Mouse (Mus musculus): ENCODE measurements around the gene Plxdc1. TPM values are rescaled to one million over a fixed set of nuclear protein-coding genes. Genes with fewer than 3 reads are reported as not detected.

Plxdc1 gene
- total RNA-seq, 2 experiments from 2014 or later: 2.1 to 2.4 TPM

DNA sequence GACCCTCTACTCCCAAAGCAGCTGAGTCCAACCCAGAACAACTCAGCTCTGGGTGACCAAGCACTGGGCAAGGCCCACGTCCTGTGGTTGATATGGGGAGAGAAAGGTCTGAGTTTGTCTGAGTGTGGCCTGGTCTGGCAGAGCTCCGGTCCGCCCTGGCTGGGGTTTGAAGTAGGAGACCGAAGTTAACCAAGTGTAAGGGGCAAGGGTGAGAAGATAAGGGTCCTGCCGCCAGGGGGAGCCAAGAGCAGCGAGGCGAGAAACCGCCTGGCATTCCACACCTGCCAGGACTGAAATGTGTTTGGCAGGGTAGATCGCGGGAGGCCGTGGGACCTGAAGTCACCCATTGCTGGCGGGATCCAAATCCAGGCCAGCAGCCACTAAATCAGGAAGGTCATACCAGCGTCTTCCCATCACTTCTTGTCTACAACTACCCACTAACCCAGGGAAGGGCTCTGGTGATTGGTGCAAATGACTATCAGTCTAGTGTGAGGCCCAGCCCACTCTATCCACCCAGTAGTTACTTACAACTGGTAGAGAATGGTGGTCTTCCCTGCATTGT is 8.4 kb upstream of the Plxdc1 start:
- intact Hi-C loops (cut with DNase I): no loop called here
- peak; percentile 72 for DNase-seq

DNA sequence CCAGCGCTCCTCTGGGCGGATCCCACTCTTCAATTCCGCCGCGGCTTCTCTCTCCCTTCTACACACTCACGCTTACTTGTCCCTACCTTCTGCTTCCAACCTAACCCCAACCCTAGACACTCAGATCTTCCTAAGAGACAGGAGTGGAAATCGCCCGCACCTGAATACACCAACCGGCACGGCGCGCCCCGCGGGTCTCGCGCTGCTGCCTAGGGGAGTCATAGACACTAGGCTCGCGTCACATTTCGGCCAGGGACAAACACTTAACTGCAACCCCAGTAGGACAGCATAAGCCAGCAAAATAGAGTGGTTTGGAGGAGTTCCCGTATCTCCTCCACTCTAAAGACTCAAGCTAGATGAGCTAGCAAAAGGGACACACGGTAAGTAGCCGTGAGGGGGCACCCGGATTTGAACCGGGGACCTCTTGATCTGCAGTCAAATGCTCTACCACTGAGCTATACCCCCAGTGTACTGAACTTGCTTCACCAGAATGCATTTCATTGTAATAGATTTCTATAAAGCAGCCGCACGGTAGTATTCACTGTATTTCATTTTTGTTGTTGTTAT is 2.4 kb upstream of the Plxdc1 start:
- DNase-seq: peak; percentile 87
- intact Hi-C loops (cut with DNase I): loop anchor here (5.0 kb wide), 3 partner anchors 86 to 206 kb away; partner anchors contain the start of genes Lasp1 and Rpl23

DNA sequence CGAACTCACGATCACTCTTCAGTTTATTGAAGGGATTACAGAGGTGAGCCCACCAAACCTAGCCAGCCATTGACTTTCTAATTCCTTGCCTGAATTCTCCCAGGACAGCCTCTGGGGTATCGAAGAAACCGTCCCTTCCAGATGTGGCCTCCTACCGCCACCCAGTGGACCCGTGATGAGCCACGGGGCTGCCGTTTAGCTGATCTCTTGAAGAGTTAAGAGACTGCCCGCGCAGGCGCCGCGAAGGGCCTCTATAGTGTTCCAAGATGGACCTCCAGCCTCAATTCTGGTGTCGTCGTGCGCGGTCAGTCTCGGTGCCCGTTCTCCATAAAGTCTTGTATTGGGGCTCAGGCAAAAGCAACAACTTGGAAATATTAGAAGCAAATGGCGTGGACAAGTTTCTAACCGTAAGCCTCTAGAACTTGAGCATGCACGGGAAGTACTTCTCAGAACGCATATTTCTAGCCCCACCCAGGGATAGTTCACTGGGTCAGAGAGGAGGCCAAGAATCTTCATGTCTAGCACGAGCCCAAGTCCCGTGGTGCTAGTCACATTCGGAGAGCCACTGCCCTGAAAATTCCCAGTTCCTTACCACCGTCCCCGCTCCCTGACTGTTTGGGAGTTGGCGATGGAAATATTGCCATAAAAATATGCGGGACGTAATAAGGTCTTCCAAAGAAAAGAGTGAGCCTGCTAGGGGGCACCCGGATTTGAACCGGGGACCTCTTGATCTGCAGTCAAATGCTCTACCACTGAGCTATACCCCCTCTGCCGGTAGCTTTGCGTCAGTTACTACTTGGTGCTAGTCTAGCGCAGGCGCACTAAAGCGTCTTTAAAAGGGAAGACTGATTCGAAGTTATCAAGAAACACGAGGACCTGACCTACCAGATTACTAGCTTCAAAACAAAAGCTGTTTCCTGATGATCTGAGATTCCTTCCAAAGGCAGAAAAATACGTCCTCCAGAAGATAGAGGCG is 1.6 kb upstream of the Plxdc1 start:
- intact Hi-C loops (cut with DNase I): loop anchor here (5.0 kb wide), 3 partner anchors 86 to 206 kb away; partner anchors contain the start of genes Lasp1 and Rpl23
- peak; percentile 90 for DNase-seq

DNA sequence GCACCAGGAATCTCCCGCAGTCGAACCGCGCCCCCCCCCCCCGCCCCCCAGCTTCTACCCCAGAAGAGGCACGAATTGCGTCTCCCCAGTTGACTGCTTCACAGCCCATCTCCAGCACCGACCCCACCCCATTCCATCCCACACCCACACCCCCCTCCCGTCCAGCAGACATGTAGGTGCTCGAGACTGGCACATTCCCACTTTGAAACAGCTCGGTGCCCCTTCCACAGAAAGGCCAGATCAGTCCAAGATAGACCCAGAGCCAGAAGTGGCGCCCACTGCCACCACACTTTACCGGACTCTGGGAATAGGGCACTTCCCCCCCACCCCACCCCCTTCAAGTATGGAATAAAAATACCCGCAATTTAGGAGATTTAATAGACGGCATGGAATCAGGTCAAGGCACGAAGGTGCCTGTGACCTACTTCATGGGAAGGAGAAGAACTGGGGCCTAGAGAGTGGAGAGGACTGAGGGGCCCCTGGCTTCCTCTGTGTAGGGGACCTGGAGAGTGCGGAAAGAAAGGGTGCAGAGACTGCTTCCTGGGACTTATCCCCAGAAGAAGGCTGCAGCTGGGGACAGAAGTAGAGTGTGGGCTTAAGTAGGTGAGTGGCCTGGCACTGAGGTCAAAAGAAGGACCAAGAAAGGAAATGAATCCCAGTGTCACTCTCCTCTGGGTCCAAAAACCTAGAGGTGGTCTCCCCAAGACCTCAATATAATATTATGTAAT is 658 bp upstream of the Plxdc1 start:
- no peak for DNase-seq
- intact Hi-C loops (cut with DNase I): loop anchor here (5.0 kb wide), 3 partner anchors 85 to 205 kb away; partner anchors contain the start of genes Lasp1 and Rpl23

DNA sequence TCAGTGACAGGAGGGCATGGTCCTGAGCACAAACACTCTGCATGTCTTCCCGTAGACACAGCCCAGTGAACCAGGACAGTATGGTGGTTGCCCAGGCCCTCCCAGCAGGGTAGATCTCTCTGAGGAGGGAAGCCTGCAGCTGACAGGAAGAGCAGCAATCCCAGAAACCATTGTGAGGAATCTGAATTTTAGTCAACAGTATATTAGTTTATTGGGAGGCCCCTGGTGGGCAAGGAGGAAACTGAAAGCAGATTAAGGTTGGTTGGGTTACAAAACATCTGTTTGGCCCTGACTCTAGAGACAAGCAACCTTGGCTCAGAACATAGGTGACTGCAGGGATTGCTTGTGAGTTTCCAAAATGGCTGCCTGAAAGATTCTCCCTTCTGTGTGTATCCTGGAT is 2.3 kb downstream of the Plxdc1 start:
- DNase-seq: no peak

DNA sequence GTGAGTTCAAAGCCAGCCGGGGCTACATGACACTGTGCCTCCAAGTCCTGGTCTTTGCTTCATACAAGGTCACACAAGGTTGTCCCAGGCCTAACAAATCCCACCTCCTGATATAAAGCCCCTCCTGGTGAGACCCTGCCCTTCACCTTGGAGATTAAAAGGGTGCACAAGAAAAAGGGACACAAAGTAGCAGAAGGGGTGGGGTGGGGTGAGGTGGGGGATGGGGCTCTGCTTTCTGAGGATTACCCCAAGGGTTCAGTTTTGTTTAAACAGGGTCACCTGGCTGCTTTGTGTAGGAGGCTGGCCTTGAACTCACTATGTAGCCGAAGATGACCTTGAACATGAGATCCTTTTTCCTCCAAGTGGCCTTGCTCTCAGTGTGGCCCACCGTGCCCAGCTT is 2.7 kb downstream of the Plxdc1 start:
- no peak for DNase-seq
- intact Hi-C loops (cut with DNase I): no loop called here

More for the DNA sequence above, 2.3 kb downstream of the Plxdc1 start:
- intact Hi-C loops (cut with DNase I): no loop called here

DNA sequence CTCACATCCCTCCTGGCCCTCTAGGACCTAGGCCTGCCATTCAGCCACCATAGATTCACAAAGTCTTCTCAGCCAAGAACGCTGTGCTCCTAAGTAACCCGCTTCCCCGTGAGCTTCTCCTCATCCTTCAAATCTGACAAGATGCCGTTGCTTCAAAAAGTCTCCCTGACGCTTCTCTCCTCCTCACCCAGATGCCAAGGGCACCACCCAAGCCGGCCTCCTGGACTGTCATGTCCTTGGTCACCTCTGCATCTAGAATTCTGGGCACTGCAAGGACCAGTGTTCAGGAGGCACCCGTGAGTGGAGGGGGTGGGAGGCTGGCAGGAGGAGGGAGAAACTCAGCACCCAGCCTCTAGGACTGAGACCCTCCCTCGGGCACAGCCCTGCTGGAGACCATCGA is 3.5 kb downstream of the Plxdc1 start:
- DNase-seq: no peak
- intact Hi-C loops (cut with DNase I): no loop called here

DNA sequence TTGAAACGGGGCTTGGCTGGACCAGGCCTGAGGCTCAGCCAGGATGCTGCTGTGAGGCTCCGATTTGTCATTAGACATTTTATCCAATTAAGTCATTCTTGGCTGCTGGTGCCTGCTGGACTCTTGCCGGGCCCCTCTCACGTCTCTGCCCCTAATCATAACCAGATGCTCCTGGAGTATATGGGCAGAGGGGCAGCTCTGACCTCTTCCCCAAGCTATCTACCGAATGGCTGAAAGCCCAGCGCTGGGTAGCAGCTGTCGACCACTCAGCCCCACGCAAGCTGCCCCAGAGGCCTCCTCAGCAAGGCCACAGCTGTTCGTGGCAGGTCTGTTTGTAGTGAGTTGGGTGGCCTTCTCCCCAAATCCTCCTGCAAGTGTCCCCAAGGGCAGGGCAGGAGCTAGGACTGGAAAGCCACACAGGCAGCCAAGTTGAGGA is 5.7 kb downstream of the Plxdc1 start:
- intact Hi-C loops (cut with DNase I): no loop called here

DNA sequence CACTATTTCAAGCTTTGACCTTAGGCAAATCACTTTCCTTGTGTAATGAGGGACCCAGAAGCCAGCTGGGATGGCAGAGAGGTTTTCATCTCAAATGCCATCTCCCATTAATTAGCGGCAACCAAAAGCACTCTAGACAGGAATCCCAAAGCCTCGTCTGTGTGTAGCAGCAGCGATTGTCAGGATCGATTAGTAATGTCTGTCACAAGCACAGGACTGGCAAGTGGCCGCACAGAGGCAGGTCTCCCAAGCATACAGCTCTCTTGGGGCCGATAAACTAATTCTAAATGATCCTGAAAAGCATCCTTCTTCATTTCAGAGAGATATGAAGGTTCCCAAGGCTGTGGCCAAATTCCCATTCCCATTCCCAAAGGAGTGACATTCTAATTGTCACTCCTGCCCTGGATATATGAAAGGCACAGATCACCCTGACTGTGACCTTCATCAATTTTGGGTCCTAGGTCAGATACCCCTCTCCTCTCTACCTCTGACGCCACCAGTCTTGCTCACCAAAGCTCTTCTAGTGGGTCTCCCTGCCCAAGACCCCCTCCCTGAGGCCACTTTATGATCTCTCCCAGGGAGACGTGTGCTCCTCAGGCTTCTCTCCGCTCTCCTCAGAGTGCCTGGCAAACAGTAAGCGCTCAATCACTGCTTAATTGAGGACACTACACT is 6.3 kb downstream of the Plxdc1 start:
- DNase-seq: no peak
- intact Hi-C loops (cut with DNase I): no loop called here

More for the DNA sequence above, 5.7 kb downstream of the Plxdc1 start:
- peak; percentile 91 for DNase-seq

DNA sequence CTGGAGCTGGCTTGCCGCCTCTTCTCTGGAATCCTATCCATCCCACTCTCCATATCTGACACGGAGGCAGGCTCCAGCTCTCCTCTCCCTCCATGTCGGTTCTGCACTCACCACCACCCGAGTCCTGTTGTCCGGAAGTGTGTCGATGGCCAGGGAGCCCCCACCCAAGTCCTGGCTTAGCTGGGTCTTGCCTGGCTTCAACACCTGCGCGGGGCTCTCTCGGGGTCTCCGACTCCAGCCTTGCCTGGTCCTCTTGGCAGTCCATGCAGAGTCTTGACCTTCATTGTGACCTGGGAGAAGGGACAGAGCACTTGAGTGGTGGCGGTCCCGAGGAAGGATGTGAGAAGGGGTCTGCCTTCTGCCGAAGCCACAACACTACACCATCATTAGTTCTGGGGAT is 7.9 kb downstream of the Plxdc1 start:
- no peak for DNase-seq
- intact Hi-C loops (cut with DNase I): no loop called here

DNA sequence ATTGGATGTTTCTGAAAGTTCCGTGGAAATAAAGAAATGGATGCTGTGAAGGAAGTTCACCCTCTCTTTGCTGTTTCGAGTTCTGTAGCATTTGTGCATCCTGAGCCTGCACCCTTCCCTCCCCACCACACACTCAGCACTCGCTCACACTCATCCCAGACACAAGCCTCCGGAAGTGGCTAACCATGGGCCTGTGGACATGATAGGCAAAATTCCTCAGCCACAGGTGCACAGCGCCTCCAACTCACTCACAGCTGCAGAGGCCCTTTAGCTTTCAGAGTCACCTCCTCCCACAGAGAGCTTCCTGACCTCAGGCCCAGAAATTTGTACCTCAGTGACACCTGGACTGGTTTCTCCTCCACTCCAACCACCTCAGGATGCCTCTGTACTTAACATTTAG is 8.4 kb downstream of the Plxdc1 start:
- DNase-seq: no peak
- intact Hi-C loops (cut with DNase I): no loop called here

DNA sequence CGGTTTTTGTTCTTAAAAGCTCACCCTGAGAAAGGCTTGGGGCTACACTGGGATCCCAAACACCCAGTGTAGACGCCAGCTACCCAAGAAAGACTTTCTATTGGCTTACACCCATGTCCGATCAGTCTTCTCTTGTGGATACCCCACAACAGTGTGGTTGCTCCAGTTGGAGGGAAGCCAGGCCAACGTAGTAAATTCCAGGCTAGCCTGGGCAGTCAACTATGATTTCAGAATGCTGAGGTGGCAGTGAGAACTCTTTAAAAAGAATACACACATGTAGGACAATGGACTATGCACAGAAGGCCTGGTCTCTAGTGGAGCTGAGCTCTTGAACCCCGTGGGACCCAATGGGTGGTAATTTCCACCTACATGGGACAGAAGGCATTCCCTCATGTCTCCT is 11.5 kb downstream of the Plxdc1 start:
- intact Hi-C loops (cut with DNase I): no loop called here
- no peak for DNase-seq

DNA sequence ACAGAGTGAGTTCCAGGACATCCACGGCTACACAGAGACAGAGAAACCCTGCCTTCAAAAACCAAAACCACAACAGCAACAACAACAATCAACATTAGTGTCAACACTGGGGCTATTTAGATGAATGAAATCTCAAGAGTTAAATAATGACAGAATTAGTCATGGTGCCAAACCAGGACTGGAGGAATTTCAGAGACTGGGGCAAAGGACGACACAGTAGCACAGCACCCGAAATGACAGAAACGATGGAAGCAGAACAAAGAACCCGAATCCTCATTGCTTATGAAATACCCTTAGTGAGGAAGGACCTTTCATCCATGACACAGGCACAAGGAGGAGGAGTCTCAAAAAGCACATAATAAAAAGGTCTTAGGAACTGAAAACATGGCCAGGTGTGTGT is 12.1 kb downstream of the Plxdc1 start:
- intact Hi-C loops (cut with DNase I): no loop called here
- DNase-seq: no peak

DNA sequence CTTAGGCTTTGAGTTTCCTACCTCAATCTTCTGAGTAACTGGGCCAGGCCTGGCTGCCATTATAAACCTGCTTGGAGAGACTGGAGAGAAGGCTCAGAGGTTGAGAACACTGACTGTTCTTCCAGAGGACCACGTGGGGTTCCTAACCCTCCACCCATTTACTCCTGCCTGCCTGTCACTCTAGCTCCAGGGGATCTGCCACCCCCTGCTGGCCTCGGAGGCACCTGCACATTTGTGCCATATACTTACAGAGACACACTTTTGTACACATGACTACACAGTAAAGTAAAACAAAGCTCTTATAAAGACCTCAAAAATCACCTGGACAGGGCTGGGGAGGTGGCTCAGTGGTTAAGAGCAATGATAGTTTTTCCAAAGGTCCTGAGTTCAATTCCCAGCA is 13.8 kb downstream of the Plxdc1 start:
- intact Hi-C loops (cut with DNase I): no loop called here
- DNase-seq: no peak

DNA sequence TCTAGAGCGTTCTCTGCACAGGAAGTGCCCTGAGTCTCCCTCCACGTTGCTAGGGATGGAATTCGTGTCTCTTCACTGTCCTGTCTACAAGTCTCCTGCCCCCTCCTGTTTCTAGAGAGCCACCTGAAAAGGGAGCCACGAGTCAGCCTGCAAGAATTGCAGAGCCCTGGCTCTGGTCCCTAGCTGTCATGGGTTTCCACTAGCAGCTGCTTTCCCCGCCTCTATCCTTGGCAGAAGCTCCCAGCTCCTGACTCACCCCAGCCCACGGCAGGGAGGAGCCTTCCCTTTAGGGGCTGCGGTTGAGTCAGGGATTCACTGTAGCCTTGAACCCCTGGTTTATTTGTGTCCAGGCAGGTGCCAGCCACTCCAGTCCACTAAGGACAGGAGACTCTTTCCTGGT is 15.0 kb downstream of the Plxdc1 start:
- intact Hi-C loops (cut with DNase I): no loop called here
- DNase-seq: peak; percentile 75

DNA sequence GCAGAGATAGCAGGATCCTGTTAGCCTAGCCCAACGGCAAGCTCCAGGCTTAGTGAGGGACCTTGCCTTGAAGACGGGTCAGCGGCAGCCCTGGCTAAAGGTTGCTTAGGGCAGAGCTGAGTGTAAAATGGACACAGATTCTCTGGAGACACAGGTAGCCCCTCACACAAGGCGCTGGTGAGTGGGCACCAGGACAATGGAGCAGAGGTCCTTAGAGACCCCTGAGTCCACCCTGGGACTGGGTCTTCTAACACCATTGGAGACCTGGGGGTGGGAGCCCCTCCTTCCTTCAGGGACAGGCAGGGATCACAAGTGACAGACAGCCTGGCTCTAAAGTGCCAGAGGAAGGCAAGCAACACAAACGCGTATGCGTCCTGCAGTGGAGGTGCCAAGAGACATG is 15.5 kb downstream of the Plxdc1 start:
- intact Hi-C loops (cut with DNase I): no loop called here
- DNase-seq: no peak

DNA sequence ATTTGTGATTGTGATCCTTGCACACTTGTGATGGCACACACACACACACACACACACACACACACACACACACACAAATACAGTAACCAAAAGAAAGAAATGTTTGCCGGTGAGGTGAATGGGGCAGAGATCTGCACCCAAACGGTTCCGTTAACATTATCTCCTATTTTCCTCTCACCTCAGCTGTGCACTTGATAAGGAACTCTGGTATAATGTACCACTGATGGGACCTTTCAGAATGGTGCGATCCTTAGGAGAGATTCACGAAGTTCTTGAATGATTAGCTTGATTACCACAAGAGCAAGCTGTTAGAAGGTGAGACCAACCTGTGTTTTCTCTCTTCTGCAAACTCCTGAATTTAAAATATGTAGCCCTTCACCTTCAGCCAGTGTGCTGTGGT is 17.9 kb downstream of the Plxdc1 start:
- no peak for DNase-seq
- intact Hi-C loops (cut with DNase I): no loop called here

DNA sequence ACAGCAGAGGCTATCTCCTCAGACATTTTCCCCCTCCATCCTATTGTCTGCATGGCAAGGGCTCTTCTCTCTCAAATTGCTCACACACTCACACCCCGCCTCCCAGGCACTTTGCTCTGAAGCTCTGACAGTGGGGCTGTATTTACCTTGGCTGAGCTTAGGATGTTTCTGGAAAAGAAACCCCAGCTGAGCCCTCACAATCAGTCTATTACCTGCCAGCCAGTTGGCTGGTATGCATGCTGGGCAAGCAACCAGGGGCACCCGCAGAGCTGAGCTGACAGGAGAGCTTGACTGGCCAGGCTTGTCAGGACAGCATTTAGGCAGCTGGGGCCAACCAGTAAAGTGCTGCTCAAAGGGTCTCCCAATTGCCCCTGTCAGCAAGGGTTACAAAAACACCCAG is 19.1 kb downstream of the Plxdc1 start:
- peak; percentile 80 for DNase-seq
- intact Hi-C loops (cut with DNase I): no loop called here

DNA sequence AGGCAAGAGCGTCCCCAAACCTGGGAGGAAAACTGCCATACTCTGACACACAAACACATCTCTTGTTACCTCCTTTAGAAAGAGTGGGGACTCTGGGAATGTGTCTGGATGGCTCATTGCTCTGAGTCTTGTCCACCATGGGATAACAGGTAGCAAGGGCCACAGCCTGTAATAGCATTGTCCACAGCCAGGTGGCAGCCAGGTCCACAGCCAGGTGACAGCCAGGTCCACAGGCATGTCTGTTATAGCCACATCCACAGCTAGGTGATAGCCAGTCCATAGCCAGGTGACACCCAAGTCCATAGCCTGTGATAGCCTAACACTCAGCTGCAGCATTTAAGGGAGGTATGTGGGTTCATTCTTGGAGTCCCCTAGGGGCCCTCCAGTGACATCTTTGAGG is 25.3 kb downstream of the Plxdc1 start:
- DNase-seq: no peak
- intact Hi-C loops (cut with DNase I): no loop called here

DNA sequence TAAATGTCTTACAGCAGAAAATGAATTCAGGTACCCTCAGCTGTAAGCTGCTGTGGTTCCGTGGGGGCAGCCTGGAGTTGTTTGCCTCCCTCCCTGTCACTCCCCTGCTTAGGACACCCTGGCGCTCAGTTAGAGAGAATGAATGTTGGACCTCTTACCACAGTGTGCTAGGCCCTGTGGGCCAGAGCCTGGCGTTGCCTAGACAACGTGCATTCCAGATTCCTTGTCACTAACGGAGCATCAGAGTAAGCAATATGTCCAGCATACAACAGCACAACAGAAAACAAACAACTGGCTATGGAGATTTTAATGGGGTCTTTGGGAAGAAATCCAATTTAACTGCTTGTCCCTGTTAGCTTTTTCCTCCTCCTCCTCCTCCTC is 27.0 kb downstream of the Plxdc1 start:
- no peak for DNase-seq
- intact Hi-C loops (cut with DNase I): no loop called here

Data from left cerebral cortex, postnatal 4 days (tissue).